Mouse (Mus musculus) left cerebral cortex, postnatal 14 days (tissue): ENCODE measurements at regions not wholly inside any gene's neighbourhood (a gene's known extent, or its start where the extent isn't known, plus 50 kb on each side); places are given as distances from the start of the nearest gene placed in this dataset.

ENCODE experiments used
- DNase-seq, 2 experiments: peaks; one replicate each; pipeline ENCODE4 v3.0.0; 2021 to 2022; ENCODE audit warnings: low spot score in 2 of 2, mixed read lengths in 1 of 2
- intact Hi-C: fragments of 180-260 bp; cut with DNase I; formaldehyde crosslinking; loops from one replicate; pipeline ENCODE4 v1.15.1; 2025

DNA sequence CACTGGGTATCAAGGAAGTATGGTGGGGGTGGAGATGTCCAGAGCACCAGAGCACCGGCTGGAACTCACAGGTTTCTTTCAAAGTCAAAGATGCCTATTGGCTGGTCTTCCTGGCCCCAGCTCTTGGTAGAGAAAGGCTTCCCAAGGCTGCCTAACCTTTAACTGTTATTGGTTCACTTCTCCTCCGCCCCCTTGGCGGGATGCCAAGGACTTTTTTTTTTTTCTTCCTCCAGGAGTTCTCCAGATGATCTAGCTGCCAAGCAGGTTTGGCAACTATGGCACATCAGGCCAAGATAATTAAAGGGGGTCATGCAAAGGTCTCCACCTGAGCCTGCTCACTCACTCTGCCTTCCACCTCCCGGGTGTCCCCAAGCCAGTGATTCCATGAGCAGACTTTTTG lies 67.5 kb downstream of the Sc5d start:
- intact Hi-C loops, result no loop called here
- DNase-seq, result peak; percentile 26 to 41

DNA sequence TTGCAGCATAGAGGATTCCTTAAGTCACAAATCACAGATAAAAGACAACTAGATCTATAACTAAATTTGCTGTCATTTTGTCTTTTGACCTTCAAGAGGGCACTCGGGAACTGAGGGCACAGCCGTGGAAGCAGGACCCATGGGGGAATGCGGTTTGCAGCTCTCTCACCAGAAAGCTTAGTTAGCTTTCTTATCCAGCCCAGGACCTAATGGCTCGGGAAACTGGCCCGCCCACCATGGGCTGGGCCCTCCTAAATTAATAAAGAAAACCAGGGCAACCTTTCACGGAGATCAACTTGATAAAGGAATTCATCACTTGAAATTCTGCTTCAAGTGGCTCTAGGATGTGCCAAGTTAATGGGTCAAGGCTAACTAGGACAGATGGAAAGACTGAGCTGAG lies 67.9 kb downstream of the Sc5d start:
- DNase-seq, result no peak
- intact Hi-C loops, result no loop called here

DNA sequence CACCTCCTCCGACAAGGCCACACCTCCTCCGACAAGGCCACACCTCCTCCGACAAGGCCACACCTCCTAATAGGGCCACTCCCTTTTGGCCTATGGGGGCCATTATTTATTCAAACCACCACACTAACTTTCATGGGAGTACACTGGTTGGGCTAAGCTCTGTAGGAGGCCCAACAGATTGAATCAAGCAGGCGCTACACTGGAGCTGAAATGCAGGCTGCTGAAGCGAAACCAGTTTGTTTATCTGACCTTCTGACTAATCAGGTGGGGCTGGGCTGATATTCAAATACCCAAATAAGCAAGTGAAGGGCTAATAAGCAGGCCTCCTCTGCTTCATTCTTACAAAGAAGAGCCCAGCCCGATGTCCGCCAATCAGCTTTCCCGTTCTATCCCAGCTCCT lies 68.4 kb downstream of the Sc5d start:
- intact Hi-C loops, result no loop called here
- DNase-seq, result no peak

DNA sequence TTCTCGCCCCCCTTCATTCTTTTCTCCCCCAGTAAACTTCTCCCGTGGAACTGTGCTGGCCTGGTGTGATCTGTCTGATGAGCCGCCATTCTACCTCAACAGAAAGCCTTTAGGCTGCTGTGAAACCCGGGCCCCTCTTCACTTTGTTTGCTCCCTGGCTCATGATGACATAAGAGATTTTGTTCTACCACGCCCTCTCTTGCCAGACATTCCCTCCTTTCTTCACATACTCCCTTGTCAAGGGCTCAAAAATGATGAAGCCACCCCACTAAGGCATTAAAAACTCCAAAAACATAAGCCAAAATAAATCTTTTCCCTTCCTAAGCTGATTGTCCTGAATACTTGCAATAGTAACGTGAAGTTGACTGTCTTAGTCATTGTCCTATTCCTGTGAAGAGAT lies 69.1 kb downstream of the Sc5d start:
- intact Hi-C loops, result no loop called here
- no peak for DNase-seq

DNA sequence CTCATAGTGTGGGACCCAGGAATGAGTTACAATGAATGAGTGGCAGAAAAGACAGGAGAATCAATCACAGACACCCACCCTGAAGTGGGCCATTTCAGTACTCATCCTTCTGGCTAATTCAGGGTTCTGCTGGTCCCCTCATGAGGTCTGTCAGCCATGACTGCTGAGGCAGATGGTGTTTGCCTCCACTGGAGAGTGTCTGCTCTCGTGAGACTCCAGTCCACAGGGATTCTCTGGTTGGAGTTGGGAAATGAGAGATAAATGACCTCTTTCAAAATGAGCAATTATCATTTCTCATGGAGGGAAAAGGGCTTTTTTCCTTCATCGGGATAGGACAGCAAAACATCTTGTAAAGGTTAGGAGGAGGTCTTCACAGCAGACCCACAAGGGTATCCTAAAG lies 69.9 kb downstream of the Sc5d start:
- intact Hi-C loops, result no loop called here
- no peak for DNase-seq

DNA sequence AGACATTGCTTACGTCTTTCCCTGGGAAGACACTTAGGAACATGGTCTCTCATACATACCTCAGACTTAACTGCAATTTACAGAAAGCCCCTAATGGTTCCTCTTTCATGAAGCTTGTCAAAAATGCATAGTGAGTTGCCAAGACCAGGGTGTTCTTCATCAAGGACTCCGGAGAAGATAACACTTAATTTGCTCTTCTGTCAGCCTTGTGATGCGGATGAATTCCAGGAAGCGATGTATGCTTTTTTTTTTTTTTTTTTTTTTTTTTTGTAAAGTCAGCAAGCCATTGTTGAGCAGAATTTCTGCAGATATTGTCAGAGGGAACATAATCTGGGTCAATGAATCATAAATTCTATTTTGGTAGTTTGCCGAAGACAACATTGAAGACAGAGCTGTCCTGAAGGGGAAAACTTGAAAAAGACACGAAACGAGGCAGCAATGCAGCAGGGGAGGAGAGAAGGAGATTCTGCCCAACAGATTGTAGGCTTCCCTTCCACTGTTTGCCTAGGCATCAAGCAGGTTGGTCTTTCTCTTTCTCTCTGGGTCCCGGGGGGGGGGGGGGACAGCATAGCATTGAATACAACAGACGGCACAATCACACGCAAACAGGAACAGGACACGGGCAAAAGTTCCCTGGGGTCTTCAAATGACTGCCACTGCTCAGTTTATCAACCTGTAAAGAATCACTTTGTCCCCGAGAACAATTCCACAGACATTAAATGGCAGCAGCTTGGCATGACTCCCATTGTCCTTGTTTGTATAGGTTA lies 69.1 kb upstream of the Sorl1 start:
- intact Hi-C loops, result no loop called here
- no peak for DNase-seq

DNA sequence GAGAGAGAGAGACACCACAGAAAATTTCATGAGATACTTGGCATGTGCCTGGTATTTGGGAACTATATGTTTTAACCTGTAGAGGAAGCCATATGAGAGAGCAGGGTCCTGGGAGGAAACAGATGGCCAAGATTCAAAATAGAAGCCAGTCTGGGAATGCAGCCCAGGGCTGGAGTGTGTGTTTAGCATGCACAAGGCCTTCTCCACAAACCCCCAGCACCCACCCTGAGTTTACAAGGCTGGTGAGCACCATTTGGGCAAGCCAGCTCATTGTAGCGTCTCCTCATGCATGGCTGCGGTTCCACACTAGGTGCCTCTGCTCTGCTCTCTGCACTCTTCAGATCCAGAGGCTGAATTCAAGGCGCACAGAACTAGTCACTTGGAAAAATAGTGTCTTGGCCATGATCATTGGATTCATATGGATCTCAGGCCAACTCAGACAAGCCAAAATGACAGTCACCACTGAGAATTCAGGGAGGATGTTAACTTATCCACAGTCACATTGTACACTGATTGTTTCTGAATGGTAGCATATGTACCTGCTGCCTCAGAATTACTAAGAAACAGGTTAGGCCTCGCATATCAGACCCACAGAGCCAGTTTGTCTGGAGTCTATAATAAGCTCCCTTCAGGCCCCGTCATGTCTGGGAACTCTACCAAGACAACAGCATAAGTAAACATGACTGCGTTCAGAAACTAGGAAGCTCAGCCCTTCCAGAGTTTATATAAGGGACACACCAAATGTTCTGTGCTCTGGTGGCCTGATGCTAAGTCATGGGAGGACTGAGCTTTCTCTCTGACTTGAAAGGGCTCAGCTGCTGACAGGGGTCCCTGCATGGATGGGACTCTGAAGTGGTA lies 63.5 kb upstream of the Sorl1 start:
- intact Hi-C loops, result no loop called here
- DNase-seq, result peak; percentile 78 to 83

DNA sequence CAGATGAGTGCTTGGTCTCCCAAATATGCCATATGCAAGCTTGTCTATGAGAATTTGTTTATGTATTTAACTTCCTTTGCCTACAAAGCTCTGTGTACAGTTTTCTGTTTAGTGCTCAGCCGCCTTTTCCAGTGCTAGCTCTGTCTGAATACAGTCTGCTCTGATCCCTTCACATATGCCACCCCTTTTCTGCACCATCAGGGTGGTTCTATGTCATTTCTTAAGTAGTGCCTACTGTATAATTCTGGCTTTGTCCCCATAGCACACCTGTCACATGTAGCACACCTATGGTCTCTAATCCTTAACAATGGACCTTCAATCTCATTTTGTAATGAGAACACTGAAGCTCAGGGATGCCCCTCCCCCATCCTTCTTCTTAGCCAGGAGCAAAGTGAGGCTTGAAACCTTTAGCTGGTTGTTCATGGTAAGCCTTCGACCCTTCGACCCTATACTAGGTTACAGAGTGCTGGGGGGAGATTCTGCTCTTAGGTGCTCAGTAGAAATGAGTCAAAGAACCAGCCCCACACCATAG lies 60.1 kb upstream of the Sorl1 start:
- DNase-seq, result no peak
- intact Hi-C loops, result loop anchor here (5.0 kb wide), 1 partner anchor 62 kb away; the partner anchor contains the start of gene Sorl1

DNA sequence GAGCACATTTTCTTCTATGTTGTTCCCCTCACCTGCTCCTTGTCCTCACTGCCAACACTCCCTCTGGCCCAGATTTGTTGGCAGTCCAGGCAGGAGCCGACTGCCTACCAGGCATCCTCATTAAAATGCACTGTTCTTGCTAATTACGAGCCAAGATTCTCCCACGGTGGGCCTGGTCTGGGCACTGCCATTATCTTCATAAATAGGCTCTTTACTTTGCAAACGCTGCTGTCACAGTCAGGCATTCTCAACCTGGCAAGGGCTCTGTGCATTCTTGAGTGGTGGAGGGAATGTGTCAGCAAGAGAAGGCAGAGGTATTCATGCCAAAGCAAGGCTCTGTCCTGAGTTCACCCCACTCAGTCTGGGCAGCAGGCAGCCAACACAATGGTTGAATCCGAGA lies 59.4 kb upstream of the Sorl1 start:
- intact Hi-C loops, result loop anchor here (5.0 kb wide), 1 partner anchor 61 kb away; the partner anchor contains the start of gene Sorl1
- DNase-seq, result peak; percentile 70 to 87

DNA sequence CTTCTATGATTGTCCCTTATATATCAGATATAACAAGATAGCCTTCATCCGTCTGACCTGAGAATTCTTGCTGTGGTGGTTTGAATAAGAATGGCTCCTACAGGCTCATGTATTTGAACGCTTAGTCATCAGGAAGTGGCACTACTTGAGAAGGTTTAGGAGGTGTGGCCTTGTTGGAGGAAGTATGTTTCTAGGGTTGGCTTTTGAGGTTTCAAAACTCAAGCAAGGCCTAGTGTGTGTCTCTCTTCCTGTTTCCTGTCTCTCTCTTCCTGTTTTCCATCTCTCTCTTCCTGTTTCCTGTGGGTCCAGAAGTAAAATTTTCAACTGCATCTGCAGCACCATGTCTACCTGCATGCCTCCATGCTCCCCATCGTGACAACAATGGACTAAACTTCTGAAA lies 58.3 kb upstream of the Sorl1 start:
- no peak for DNase-seq
- intact Hi-C loops, result loop anchor here (5.0 kb wide), 1 partner anchor 60 kb away; the partner anchor contains the start of gene Sorl1

DNA sequence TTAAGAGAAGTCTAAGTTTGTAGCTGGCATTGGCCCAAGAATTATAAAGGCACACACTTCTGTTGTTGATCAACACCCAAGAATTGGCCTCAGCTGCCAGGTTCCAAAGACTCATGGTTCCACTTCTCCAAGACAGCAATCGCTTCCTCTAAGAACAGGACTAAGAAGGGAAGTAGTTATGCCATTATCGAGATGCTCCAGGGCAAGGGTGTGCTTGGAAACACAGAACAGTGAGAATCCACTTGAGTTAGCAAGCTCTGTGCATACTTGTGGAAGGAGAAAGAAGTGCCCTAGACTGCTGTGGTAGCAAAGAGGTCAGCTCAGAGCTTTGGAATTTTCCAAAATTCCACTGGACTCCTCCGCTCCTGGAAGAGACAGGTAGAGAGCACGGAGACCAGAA lies 56.1 kb upstream of the Sorl1 start:
- peak; percentile 26 to 51 for DNase-seq
- intact Hi-C loops, result loop anchor here (5.0 kb wide), 1 partner anchor 58 kb away; the partner anchor contains the start of gene Sorl1

DNA sequence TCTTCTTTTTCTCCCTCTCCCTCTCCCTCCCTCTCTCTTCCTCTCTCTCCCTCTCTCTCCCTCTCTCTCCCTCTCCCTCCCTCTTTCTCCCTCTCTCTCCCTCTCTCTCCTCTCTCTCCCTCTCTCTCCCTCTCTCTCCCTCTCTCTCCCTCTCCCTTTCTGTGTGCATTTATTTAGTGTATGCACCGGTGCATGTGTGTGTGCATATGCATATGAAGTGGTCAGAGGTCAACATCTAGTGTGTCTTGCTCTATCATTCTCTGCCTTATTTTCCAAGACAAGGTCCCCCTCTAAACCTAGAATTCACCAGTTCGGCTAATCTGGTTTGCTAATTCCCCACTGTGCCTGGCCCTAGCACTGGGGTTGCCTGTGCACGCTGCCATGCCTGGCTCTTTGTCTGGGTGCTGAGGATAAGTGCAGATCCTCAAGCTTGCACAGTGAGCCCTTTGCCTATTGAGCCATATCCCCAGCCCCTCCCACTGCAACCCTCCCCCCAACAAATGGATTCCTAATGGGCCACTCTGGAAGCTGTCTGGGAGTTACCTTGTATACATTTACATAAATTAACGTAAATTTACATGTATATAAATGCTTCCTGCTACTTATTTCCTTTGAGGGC lies 54.8 kb upstream of the Sorl1 start:
- no peak for DNase-seq
- intact Hi-C loops, result no loop called here

DNA sequence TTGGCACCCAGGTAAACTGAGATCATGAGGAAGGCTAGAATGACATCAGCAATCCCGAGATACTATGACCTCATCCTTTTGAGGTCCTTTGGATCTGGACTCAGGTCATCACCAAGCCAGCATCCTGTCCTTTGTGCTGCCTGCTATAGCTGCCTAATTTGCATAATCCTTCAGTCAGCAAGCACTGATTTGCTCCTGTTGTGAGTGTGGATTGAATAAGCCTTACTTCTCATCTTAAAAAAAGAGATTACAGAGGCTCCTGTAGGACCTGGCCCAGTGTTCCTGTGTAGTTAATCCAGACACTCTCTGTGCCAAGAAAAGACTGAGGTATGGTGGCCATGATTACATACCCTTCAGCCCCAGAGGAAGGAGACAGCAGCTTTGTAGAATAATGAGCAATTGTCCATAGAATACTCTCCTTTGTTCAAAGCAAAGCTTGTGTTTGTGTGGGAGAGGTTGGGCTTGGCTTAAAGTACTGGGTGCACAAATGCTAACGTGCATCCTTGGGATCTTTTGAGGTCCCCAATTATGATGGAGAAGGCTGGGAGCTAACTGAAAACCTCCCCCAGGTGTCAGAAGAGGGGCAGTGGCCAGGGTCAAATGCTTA lies 50.4 kb upstream of the Sorl1 start:
- intact Hi-C loops, result no loop called here
- no peak for DNase-seq
